Mouse (Mus musculus) C2C12 (cell line): ENCODE measurements around the gene Relt. TPM values are rescaled to one million over a fixed set of nuclear protein-coding genes. Genes with fewer than 3 reads are reported as not detected.

Source experiments
- H3K27me3 ChIP-seq: one replicate; pipeline ENCODE4 v1.6.1; 2011; ENCODE audit not compliant: control insufficient read depth, insufficient read depth, insufficient read length
- H3K36me3 ChIP-seq: one replicate; pipeline ENCODE4 v1.6.1; 2011; ENCODE audit not compliant: control insufficient read depth, insufficient read depth
- H3K4me3 ChIP-seq: one replicate; pipeline ENCODE4 v1.5.1; 2011; ENCODE audit warnings: mild to moderate bottlenecking, control low read depth; ENCODE audit not compliant: poor library complexity, insufficient read depth, severe bottlenecking
- H3K79me2 ChIP-seq: one replicate; pipeline ENCODE4 v1.6.1; 2011; ENCODE audit not compliant: control insufficient read depth, insufficient read depth
- H3K79me3 ChIP-seq: one replicate; pipeline ENCODE4 v1.6.1; 2011; ENCODE audit warnings: low read depth, control low read depth
- H3ac ChIP-seq: one replicate; pipeline ENCODE3; 2011; ENCODE audit warnings: low read depth; ENCODE audit not compliant: control insufficient read depth, insufficient read length
- CEBPB ChIP-seq: IDR thresholded peaks from one replicate; pipeline ENCODE4 v1.6.1; 2011; ENCODE audit warnings: low read depth, mild to moderate bottlenecking, control low read depth, moderate library complexity
- CTCF ChIP-seq: IDR thresholded peaks from one replicate; pipeline ENCODE4 v1.5.1; 2011; ENCODE audit not compliant: control insufficient read depth, insufficient read depth, insufficient read length
- FOSL1 ChIP-seq: IDR thresholded peaks from one replicate; pipeline ENCODE4 v1.8.0; 2011; ENCODE audit warnings: mild to moderate bottlenecking, low read length; ENCODE audit not compliant: poor library complexity, insufficient read depth, severe bottlenecking
- MAX ChIP-seq: IDR thresholded peaks from one replicate; pipeline ENCODE4 v1.6.1; 2011; ENCODE audit warnings: mild to moderate bottlenecking, control low read depth
- MYOD1 ChIP-seq: IDR thresholded peaks from one replicate; pipeline ENCODE4 v1.6.1; 2011; ENCODE audit warnings: low read depth; ENCODE audit not compliant: control insufficient read depth, insufficient read length
- MYOG ChIP-seq: IDR thresholded peaks from one replicate; pipeline ENCODE4 v1.6.1; 2011; ENCODE audit not compliant: control insufficient read depth, insufficient read length; ENCODE audit errors: extremely low read depth
- USF1 ChIP-seq: IDR thresholded peaks from one replicate; pipeline ENCODE4 v1.6.1; 2011; ENCODE audit warnings: low read depth, mild to moderate bottlenecking, control low read depth, moderate library complexity
- polyA plus RNA-seq: library from polyadenylated mRNA; unstranded; fragments of >200 nt; fragmentation: generic; extraction: Trizol; gene quantifications from one replicate; pipeline ENCODE4 v1.2.1, GENCODE M21; 2012; ENCODE audit warnings: missing spikeins

Relt gene
- polyA plus RNA-seq, 1 experiment, result 23.7 TPM

DNA sequence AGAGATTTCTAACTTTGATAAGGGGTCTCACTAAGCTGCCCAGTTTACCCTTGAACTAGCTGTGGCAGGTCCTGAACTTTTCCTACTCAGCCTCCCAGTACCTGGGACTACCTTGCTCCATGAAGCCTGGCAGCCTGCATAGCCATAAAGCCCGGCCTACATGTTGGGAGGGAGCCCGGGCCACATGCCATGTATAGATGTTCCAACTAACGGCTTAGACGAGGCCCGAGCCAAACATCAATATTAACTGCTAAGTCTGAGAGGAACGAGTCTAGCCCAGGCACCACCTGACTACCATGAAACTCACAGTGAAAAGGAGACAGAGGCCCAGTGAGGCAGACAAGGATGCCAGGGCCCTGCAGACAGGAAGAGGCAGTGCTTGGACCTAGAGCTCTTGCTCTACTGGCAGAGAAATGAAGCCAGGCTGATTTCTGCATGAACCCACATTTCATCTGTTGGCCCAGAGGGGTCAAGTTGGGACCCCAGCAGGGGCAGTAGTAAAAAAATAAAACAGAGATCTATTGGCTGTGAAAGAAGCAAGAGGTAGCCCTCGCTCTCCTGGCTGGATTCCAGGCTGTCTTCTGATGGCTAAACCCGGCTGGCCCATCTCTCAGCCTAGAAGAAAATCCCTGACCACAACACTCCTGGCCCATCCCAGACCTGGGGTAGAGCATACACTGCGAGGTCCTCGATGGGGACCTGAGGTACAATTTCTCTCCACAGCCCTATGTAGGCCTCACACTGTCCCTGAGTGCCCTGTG is 43.0 kb upstream of the Relt start:
- H3K79me3 ChIP-seq, result peaks cover 42% of the 10 kb centered on the region
- no peak overlapping the region for H3ac ChIP-seq
- H3K27me3 ChIP-seq, result no peaks in the 10 kb centered on the region
- no peak overlapping the region for H3K4me3 ChIP-seq
- H3K36me3 ChIP-seq, result no peaks in the 10 kb centered on the region
- H3K79me2 ChIP-seq, result peaks cover 90% of the 10 kb centered on the region
- TF ChIP-seq MYOD1 (no peak), CEBPB (no peak), USF1 (no peak), FOSL1 (no peak), MAX (no peak), MYOG (no peak), CTCF (no peak)

- peaks cover 79% of the 10 kb centered on the region for H3K79me2 ChIP-seq
- H3K27me3 ChIP-seq, result no peaks in the 10 kb centered on the region
- no peaks in the 10 kb centered on the region for H3K36me3 ChIP-seq
- no peak overlapping the region for H3ac ChIP-seq
- TF ChIP-seq MYOD1 (no peak), MAX (no peak), CTCF (no peak), MYOG (no peak), USF1 (no peak), FOSL1 (no peak), CEBPB (no peak)
- H3K79me3 ChIP-seq, result peaks cover 34% of the 10 kb centered on the region
- H3K4me3 ChIP-seq, result no peak overlapping the region
These were observed 41.8 kb upstream of the Relt start for GRCm38 (mm10) chr7:100905037-100905436.

DNA sequence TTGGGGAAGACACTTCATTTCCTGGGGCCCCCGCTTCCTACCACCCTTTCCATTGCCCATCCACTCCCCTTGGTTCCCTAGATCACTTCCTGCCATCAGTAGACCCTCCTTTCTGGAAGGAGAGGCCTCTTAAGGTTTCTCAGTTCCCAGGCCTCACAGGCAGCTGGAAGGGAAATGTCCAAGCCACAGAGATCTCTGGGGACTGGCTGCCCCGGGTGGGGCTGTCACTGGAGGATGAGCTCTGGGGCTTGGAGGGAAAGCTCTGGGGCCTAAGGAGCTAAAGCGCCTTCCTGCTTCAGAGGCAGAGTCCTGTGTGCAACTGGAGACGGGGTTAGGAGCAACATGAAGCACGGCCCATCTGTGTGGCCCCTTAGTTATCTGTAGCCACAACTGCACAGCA is 41.4 kb upstream of the Relt start:
- Histone ChIP-seq H3K79me3 (peaks cover 31% of the 10 kb centered on the region), H3K79me2 (peaks cover 74% of the 10 kb centered on the region), H3K27me3 (no peaks in the 10 kb centered on the region), H3ac (no peak overlapping the region), H3K4me3 (no peak overlapping the region), H3K36me3 (no peaks in the 10 kb centered on the region)
- TF ChIP-seq FOSL1 (no peak), MAX (no peak), MYOG (no peak), MYOD1 (no peak)

DNA sequence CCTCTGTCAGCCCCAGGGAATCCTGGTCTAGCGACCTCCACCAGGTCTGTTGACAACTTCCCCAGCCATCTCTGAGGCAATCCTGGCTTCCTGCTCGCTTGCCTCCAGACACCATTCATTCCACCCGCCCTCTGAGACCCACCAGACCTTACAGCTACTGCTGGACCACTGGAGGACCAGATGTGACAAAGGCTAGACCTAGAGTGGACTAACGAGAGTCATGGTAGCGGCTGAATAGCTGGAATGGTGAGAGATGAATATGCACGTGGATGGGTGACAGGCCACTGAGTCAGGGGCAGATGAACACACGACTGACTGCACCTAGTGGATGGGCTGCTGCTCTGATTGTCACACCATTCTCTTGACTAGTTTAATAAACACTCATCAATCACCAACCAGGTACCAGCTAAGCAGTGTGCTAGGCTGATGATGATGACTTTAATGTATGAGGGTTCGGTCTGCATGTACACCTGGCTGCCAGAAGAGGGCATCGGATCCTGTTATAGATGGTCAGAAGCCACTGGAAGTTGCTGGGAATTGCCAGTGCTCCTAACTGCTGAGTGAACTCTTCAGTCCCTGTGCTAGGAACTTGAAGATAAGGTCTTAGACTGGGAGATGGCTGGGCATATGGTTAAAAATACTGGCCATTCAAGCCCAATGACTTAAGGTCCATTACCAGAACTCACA is 39.3 kb upstream of the Relt start:
- H3K36me3 ChIP-seq, result no peaks in the 10 kb centered on the region
- no peak for TF ChIP-seq CEBPB
- no peak overlapping the region for H3ac ChIP-seq
- H3K79me3 ChIP-seq, result peaks cover 28% of the 10 kb centered on the region
- H3K27me3 ChIP-seq, result no peaks in the 10 kb centered on the region
- no peak overlapping the region for H3K4me3 ChIP-seq
- H3K79me2 ChIP-seq, result peaks cover 60% of the 10 kb centered on the region

- Histone ChIP-seq H3K4me3 (no peak overlapping the region), H3ac (no peak overlapping the region), H3K79me3 (peaks cover 21% of the 10 kb centered on the region), H3K27me3 (no peaks in the 10 kb centered on the region), H3K36me3 (no peaks in the 10 kb centered on the region), H3K79me2 (peaks cover 59% of the 10 kb centered on the region)
- no peak for TF ChIP-seq MAX
These were observed 34.6 kb upstream of the Relt start for GRCm38 (mm10) chr7:100897828-100898227.

DNA sequence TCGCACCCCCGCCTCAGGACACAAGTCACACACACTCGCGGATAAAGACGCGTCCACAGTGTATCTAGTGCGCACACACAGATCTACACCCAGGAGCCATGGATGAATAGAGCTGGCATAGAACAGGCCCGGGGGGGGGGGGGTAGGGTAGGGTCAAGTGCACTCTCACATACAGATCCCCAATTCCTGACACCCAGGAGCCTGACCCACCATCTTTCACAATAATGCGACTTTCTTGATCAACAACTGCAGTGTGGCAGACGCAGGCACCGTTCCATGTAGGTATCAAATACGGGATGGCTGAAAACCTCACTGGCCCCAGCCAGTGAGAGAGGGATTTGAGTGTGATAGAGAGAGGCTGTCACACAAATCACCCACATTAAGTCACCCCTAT is 31.6 kb upstream of the Relt start:
- Histone ChIP-seq H3K79me2 (peaks cover 52% of the 10 kb centered on the region), H3K36me3 (no peaks in the 10 kb centered on the region), H3K79me3 (peaks cover 11% of the 10 kb centered on the region), H3K27me3 (no peaks in the 10 kb centered on the region), H3ac (no peak overlapping the region), H3K4me3 (no peak overlapping the region)
- TF ChIP-seq CTCF (no peak), CEBPB (no peak), MAX (no peak), USF1 (no peak)
